Mouse (Mus musculus): Measurements from ENCODE around the gene Cacna1f.

- TF ChIP-seq POLR2A (IDR thresholded peaks at IDR 0.05; ENCODE audit: extremely low read depth, insufficient read depth, low read length) (no peak), CTCF (IDR thresholded peaks at IDR 0.05; ENCODE audit: low read depth, low read length) (no peak)
Observed at GRCm38 (mm10) chrX:7574087-7574884, 32.6 kb upstream of the Cacna1f start, which contains the start of gene Ppp1r3f.
